Mouse (Mus musculus) MEL (cell line): ENCODE data around the gene Gm5269. TPM values are rescaled to one million over a fixed set of nuclear protein-coding genes. Genes with fewer than 3 reads are reported as not detected.

Experiments
- DNase-seq: peaks from one replicate; pipeline ENCODE4 v3.0.0; 2011; ENCODE audit warnings: low read depth, low spot score
- H3K27ac ChIP-seq: 2 replicates; pipeline ENCODE4 v1.5.1; 2012; ENCODE audit warnings: low read depth, mild to moderate bottlenecking, control low read depth, low read length, moderate library complexity; ENCODE audit not compliant: control insufficient read depth
- H3K27me3 ChIP-seq, 2 experiments: fragments of 150-350 bp in 1 of 2; sonication (generic) in 1 of 2; 2 replicates each; pipeline ENCODE4 v1.6.1; 2012; ENCODE audit warnings: low read length in 2 of 2, mild to moderate bottlenecking in 2 of 2, improper control_type of control experiment in 1 of 2, moderate library complexity in 1 of 2; ENCODE audit not compliant: insufficient read depth in 2 of 2, control insufficient read depth in 1 of 2
- H3K36me3 ChIP-seq, 2 experiments: 2 replicates each; pipeline ENCODE4 v1.6.1; 2012 to 2014; ENCODE audit warnings: low read length in 2 of 2, improper control_type of control experiment in 1 of 2, inconsistent platforms in 1 of 2, mild to moderate bottlenecking in 1 of 2; ENCODE audit not compliant: insufficient read depth in 2 of 2, control insufficient read depth in 1 of 2
- H3K4me1 ChIP-seq, 2 experiments: fragments of 150-350 bp in 1 of 2; sonication (generic) in 1 of 2; 2 replicates each; pipeline ENCODE4 v1.6.1; 2012; ENCODE audit warnings: low read length in 2 of 2, improper control_type of control experiment in 1 of 2, mild to moderate bottlenecking in 1 of 2; ENCODE audit not compliant: insufficient read depth in 2 of 2, control insufficient read depth in 1 of 2
- H3K4me3 ChIP-seq, 2 experiments: fragments of 150-350 bp in 1 of 2; sonication (generic) in 1 of 2; 2 replicates each; pipeline ENCODE4 v1.5.1; 2012; ENCODE audit warnings: low read depth in 2 of 2, low read length in 2 of 2, mild to moderate bottlenecking in 2 of 2, moderate library complexity in 2 of 2, control low read depth in 1 of 2, improper control_type of control experiment in 1 of 2; ENCODE audit not compliant: control insufficient read depth in 1 of 2, insufficient read depth in 1 of 2
- H3K79me2 ChIP-seq: 2 replicates; pipeline ENCODE4 v1.6.1; 2012; ENCODE audit warnings: mild to moderate bottlenecking, low read length, moderate library complexity; ENCODE audit not compliant: control insufficient read depth, poor library complexity, insufficient read depth
- H3K9ac ChIP-seq: 2 replicates; pipeline ENCODE4 v1.6.1; 2012; ENCODE audit warnings: low read depth, mild to moderate bottlenecking, control low read depth, low read length, moderate library complexity; ENCODE audit not compliant: control insufficient read depth, poor library complexity, severe bottlenecking
- H3K9me3 ChIP-seq: fragments of 150-350 bp; sonication (generic); replicated peaks from 2 replicates; pipeline ENCODE4 v1.6.1; 2012; ENCODE audit warnings: mild to moderate bottlenecking, low read length, improper control_type of control experiment, moderate library complexity; ENCODE audit not compliant: insufficient read depth
- BHLHE40 ChIP-seq: IDR thresholded peaks from 2 replicates; pipeline ENCODE4 v1.6.1; 2012; ENCODE audit warnings: low read depth, mild to moderate bottlenecking, inconsistent platforms, low read length, improper control_type of control experiment, borderline replicate concordance
- CHD1 ChIP-seq: IDR thresholded peaks from 2 replicates; pipeline ENCODE4 v1.6.1; 2012; ENCODE audit warnings: low read depth, mild to moderate bottlenecking, inconsistent platforms, low read length, improper control_type of control experiment
- CHD2 ChIP-seq: IDR thresholded peaks from 2 replicates; pipeline ENCODE4 v1.6.1; 2011; ENCODE audit warnings: low read length, improper control_type of control experiment
- ELF1 ChIP-seq: IDR thresholded peaks from 2 replicates; pipeline ENCODE4 v1.6.1; 2014; ENCODE audit warnings: low read depth, mild to moderate bottlenecking, inconsistent platforms, low read length, improper control_type of control experiment, moderate library complexity
- EP300 ChIP-seq, 2 experiments: IDR thresholded peaks; 2 replicates each; pipeline ENCODE4 v1.6.1; 2011; ENCODE audit warnings: improper control_type of control experiment in 2 of 2, low read length in 2 of 2, low read depth in 1 of 2, mild to moderate bottlenecking in 1 of 2
- ETS1 ChIP-seq: IDR thresholded peaks from 2 replicates; pipeline ENCODE4 v1.6.1; 2012; ENCODE audit warnings: low read depth, mild to moderate bottlenecking, inconsistent platforms, low read length, improper control_type of control experiment, moderate library complexity
- GATA1 ChIP-seq: IDR thresholded peaks from 2 replicates; pipeline ENCODE4 v1.6.1; 2011; ENCODE audit warnings: low read depth, low read length, improper control_type of control experiment
- HCFC1 ChIP-seq: IDR thresholded peaks from 2 replicates; pipeline ENCODE4 v1.6.1; 2012; ENCODE audit warnings: low read depth, mild to moderate bottlenecking, inconsistent platforms, low read length, improper control_type of control experiment, moderate library complexity
- JUND ChIP-seq: IDR thresholded peaks from 2 replicates; pipeline ENCODE4 v1.6.1; 2011; ENCODE audit warnings: low read depth, mild to moderate bottlenecking, improper control_type of control experiment, low read length
- MAFK ChIP-seq: IDR thresholded peaks from 2 replicates; pipeline ENCODE4 v1.6.1; 2011; ENCODE audit warnings: low read depth, mild to moderate bottlenecking, low read length, improper control_type of control experiment, borderline replicate concordance
- MAX ChIP-seq: IDR thresholded peaks from 2 replicates; pipeline ENCODE4 v1.6.1; 2011; ENCODE audit warnings: low read length, improper control_type of control experiment
- MAZ ChIP-seq: IDR thresholded peaks from 2 replicates; pipeline ENCODE4 v1.6.1; 2012; ENCODE audit warnings: low read depth, mild to moderate bottlenecking, inconsistent platforms, low read length, improper control_type of control experiment
- MXI1 ChIP-seq: IDR thresholded peaks from 2 replicates; pipeline ENCODE4 v1.6.1; 2011; ENCODE audit warnings: mild to moderate bottlenecking, low read depth, low read length, improper control_type of control experiment
- MYB ChIP-seq: IDR thresholded peaks from 2 replicates; pipeline ENCODE4 v1.6.1; 2011; ENCODE audit warnings: mild to moderate bottlenecking, low read depth, low read length, improper control_type of control experiment
- MYC ChIP-seq: IDR thresholded peaks from 2 replicates; pipeline ENCODE4 v1.6.1; 2011; ENCODE audit warnings: low read depth, mild to moderate bottlenecking, low read length, improper control_type of control experiment, moderate library complexity
- NELFE ChIP-seq: IDR thresholded peaks from 2 replicates; pipeline ENCODE4 v1.6.1; 2011; ENCODE audit warnings: low read depth, low read length, improper control_type of control experiment
- POLR2A ChIP-seq, 2 experiments: IDR thresholded peaks; 2 replicates each; pipeline ENCODE4 v1.6.1; 2011 to 2012; ENCODE audit warnings: low read length in 2 of 2, mild to moderate bottlenecking in 2 of 2, control low read depth in 1 of 2, improper control_type of control experiment in 1 of 2, low read depth in 1 of 2, moderate library complexity in 1 of 2; ENCODE audit not compliant: control insufficient read depth in 1 of 2, insufficient read depth in 1 of 2, poor library complexity in 1 of 2
- POLR2AphosphoS2 ChIP-seq: IDR thresholded peaks from 2 replicates; pipeline ENCODE4 v1.6.1; 2011; ENCODE audit warnings: low read length, improper control_type of control experiment
- RAD21 ChIP-seq: IDR thresholded peaks from 2 replicates; pipeline ENCODE4 v1.6.1; 2011; ENCODE audit warnings: mild to moderate bottlenecking, low read depth, low read length, improper control_type of control experiment
- RCOR1 ChIP-seq: IDR thresholded peaks from 2 replicates; pipeline ENCODE4 v1.6.1; 2012; ENCODE audit warnings: low read depth, mild to moderate bottlenecking, inconsistent platforms, low read length, improper control_type of control experiment
- SIN3A ChIP-seq: IDR thresholded peaks from 2 replicates; pipeline ENCODE4 v1.6.1; 2012; ENCODE audit warnings: low read length, improper control_type of control experiment, inconsistent platforms
- TAL1 ChIP-seq: IDR thresholded peaks from 2 replicates; pipeline ENCODE4 v1.6.1; 2012; ENCODE audit warnings: mild to moderate bottlenecking, inconsistent platforms, low read length, moderate library complexity, mixed read lengths
- TBP ChIP-seq: IDR thresholded peaks from 2 replicates; pipeline ENCODE4 v1.8.0; 2011; ENCODE audit warnings: low read depth, low read length, improper control_type of control experiment
- TCF12 ChIP-seq: IDR thresholded peaks from 2 replicates; pipeline ENCODE4 v1.6.1; 2014; ENCODE audit warnings: low read depth, mild to moderate bottlenecking, inconsistent platforms, low read length, improper control_type of control experiment, moderate library complexity
- UBTF ChIP-seq: IDR thresholded peaks from 2 replicates; pipeline ENCODE4 v1.6.1; 2012; ENCODE audit warnings: low read depth, mild to moderate bottlenecking, inconsistent platforms, low read length, improper control_type of control experiment, moderate library complexity, borderline replicate concordance; ENCODE audit not compliant: insufficient read depth
- USF1 ChIP-seq: IDR thresholded peaks from 2 replicates; pipeline ENCODE4 v1.6.1; 2014; ENCODE audit warnings: low read depth, mild to moderate bottlenecking, inconsistent platforms, low read length, improper control_type of control experiment, moderate library complexity
- ZC3H11A ChIP-seq: IDR thresholded peaks from 2 replicates; pipeline ENCODE4 v1.6.1; 2012; ENCODE audit warnings: low read depth, mild to moderate bottlenecking, inconsistent platforms, low read length, improper control_type of control experiment
- ZMIZ1 ChIP-seq: IDR thresholded peaks from 2 replicates; pipeline ENCODE4 v1.6.1; 2012; ENCODE audit warnings: low read depth, mild to moderate bottlenecking, inconsistent platforms, low read length, improper control_type of control experiment, moderate library complexity
- polyA plus RNA-seq, 2 experiments: library from polyadenylated mRNA; stranded (reverse) in 1 of 2; unstranded in 1 of 2; fragments of >175 nt in 1 of 2; fragments of >200 nt in 1 of 2; gene quantifications; 2 replicates each; pipeline versions ENCODE4 v1.2.1 to v1.2.4; 2012; ENCODE audit warnings: low replicate concordance in 2 of 2, low read depth in 1 of 2; ENCODE audit not compliant: insufficient read length in 2 of 2, insufficient read depth in 1 of 2, missing spikeins in 1 of 2
- total RNA-seq: library from RNA; depleted of rRNA; stranded (reverse); fragments of 300-350 nt; gene quantifications from 2 replicates; pipeline ENCODE4 v1.2.3, GENCODE M21; 2012

The Gm5269 gene
- total and polyA plus RNA-seq, 3 experiments, result 0.67 TPM; not detected in 2

DNA sequence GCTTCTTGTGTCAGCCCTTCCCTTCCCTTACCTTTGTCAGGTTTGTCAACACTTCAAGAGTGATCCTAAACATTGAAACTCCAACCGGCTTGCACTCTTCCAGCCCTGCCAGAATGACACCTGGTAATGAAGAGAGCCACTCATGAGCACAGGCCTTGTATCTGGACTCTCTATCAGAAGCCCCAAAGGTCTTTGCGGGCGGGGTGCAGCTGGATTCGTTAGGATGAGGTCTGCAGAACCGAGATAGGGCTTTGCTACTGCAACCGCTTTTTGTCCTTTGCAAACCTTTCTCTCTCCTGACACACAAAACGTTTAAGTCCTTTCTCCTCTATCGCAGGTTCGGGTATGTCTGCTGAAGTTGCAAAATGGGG lies 36.3 kb upstream of the Gm5269 start, which contains the start of gene Slc40a1:
TSS of gene Slc40a1 (minus strand) at position 131 of the 371 bp plus-strand sequence.
- peaks cover 11 to 15% of the 10 kb centered on the region in 2 experiments for H3K4me1 ChIP-seq
- H3K4me3 ChIP-seq, result peak within 1 kb of the TSS; percentile 76 to 93
- H3K79me2 ChIP-seq, result peaks cover 16% of the 10 kb centered on the region
- no peaks in the 10 kb centered on the region for H3K9me3 ChIP-seq
- DNase-seq, result peak; percentile 93
- peak within 1 kb of the TSS; percentile 89 for H3K27ac ChIP-seq
- no peaks in the 10 kb centered on the region for H3K27me3 ChIP-seq
- H3K9ac ChIP-seq, result peak within 1 kb of the TSS; percentile 82
- TF ChIP-seq ETS1 (peak; percentile 88), EP300 (IDR thresholded peaks at IDR 0.05; ENCODE audit: low read depth in 1 of 2, low read length in 2 of 2) (peak; percentile 94 to 98), MYB (peak; percentile 96), SIN3A (peak; percentile 78), POLR2A (IDR thresholded peaks at IDR 0.05; ENCODE audit: control insufficient read depth in 1 of 2, insufficient read depth in 1 of 2, low read depth in 1 of 2, low read length in 2 of 2, poor library complexity in 1 of 2) (peak in 1 of 2 experiments; percentile 68; a peak in 2 of 4 replicates), ELF1 (no peak), MXI1 (peak; percentile 72), MAX (no peak), CHD2 (no peak), TCF12 (peak; percentile 98), ZC3H11A (no peak), RAD21 (no peak), MAZ (peak; percentile 77; the same call in 1 of the 2 replicates), RCOR1 (peak; percentile 68; the same call in 1 of the 2 replicates), NELFE (peak; percentile 60; the same call in 1 of the 2 replicates), MYC (no peak), UBTF (no peak), HCFC1 (peak; percentile 53; the same call in 1 of the 2 replicates), POLR2AphosphoS2 (peak; percentile 56; the same call in 1 of the 2 replicates), USF1 (no peak), GATA1 (peak; percentile 89), TBP (peak; percentile 79), ZMIZ1 (peak; percentile 66), BHLHE40 (peak; percentile 43; the same call in 1 of the 2 replicates), MAFK (peak; percentile 9; the same call in 1 of the 2 replicates), TAL1 (peak; percentile 92), CHD1 (0 out of 2 replicates have a peak, but pooled peaks have one; percentile 3), JUND (0 out of 2 replicates have a peak, but pooled peaks have one; percentile 28)
- H3K36me3 ChIP-seq, result peaks cover 13 to 23% of the 10 kb centered on the region in 2 experiments
